Comparison of ENCODE assay signal across 9 mouse cellular contexts in the genomic region with DNA sequence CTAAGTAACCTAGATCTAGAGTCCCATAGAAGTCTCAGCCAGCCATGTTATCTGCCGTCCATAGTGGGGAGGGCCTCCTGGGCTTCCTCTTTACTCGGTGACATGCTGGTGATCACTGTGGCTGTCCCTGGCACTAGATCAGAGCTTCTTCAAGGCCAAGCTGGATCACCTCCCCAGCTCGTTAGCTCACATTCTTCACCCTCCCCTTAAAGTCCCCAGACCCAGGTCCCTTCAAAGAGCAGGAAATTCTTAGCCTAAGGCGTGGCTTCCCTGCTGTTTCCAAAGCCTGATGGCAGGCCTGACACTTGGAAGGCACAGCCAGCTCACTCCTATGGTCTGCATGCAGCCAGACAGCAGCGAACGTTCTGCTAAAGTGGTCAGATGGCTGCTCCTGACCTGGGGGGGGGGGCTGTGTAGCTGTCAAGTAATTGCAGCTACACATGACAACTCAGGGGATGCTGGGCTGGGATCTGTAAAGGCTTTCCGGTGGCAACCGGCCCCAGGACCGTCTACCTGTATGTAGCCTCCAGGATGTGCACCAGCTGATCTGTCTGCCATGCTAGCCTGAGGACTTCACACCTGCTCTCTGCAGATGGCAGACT.
DNase-seq lines count a peak whose midpoint lies in the region; ATAC-seq and TF ChIP-seq lines count a peak whose summit lies in the region.
"Had no signal": no experiment of that assay in that cellular context is flagged by ENCODE, and none has a peak within 500 bp of the region (broad histone marks: within the 10 kb centered on the region; RNA-seq: fewer than 3 reads in every experiment).

No protein-coding gene starts in this region.

- no peaks in the 10 kb centered on the region for H3K36me3 ChIP-seq in hindbrain, embryonic 10.5 days
- no peaks in the 10 kb centered on the region for H3K36me3 ChIP-seq in hindbrain, embryonic 14.5 days (replicated peaks; ENCODE audit: control insufficient read depth, insufficient read depth)
- H3K36me3 ChIP-seq in midbrain, postnatal 0 days (ENCODE audit: insufficient read depth, low read length) = no peaks in the 10 kb centered on the region

- H3K9me3 ChIP-seq in hindbrain, embryonic 10.5 days = no peaks in the 10 kb centered on the region
- no peaks in the 10 kb centered on the region for H3K9me3 ChIP-seq in hindbrain, embryonic 14.5 days (ENCODE audit: control insufficient read depth, low read length)
- no peaks in the 10 kb centered on the region for H3K9me3 ChIP-seq in midbrain, postnatal 0 days (ENCODE audit: low read length)

- H3K4me1 ChIP-seq in hindbrain, embryonic 10.5 days (replicated peaks) = peaks cover 28% of the 10 kb centered on the region
- no peaks in the 10 kb centered on the region for H3K4me1 ChIP-seq in hindbrain, embryonic 14.5 days (replicated peaks; ENCODE audit: control insufficient read depth, insufficient read depth, low read length)
- no peaks in the 10 kb centered on the region for H3K4me1 ChIP-seq in midbrain, postnatal 0 days (ENCODE audit: insufficient read depth, low read length)

- no peak for TF ChIP-seq CTCF in midbrain, postnatal 0 days (IDR thresholded peaks at IDR 0.05)

- no peak overlapping the region for H3K9ac ChIP-seq in hindbrain, embryonic 14.5 days
- H3K9ac ChIP-seq in midbrain, postnatal 0 days (replicated peaks; ENCODE audit: low read length, poor library complexity, severe bottlenecking) = no peak overlapping the region

- no peaks in the 10 kb centered on the region for H3K27me3 ChIP-seq in hindbrain, embryonic 10.5 days (ENCODE audit: insufficient read depth, poor library complexity, severe bottlenecking)
- no peaks in the 10 kb centered on the region for H3K27me3 ChIP-seq in hindbrain, embryonic 14.5 days (ENCODE audit: control insufficient read depth, insufficient read depth, low read length)
- H3K27me3 ChIP-seq in midbrain, postnatal 0 days (ENCODE audit: insufficient read depth, low read length) = no peaks in the 10 kb centered on the region

- ATAC-seq in hindbrain, embryonic 14.5 days (ENCODE audit: low FRiP score) = no peak
- ATAC-seq in midbrain, postnatal 0 days (ENCODE audit: low FRiP score) = no peak
- ATAC-seq: intestine, postnatal 0 days had no signal

- peak overlapping the region; percentile 54 for H3K27ac ChIP-seq in hindbrain, embryonic 10.5 days
- no peak overlapping the region for H3K27ac ChIP-seq in hindbrain, embryonic 14.5 days
- H3K27ac ChIP-seq in midbrain, postnatal 0 days (ENCODE audit: low read depth, low read length) = no peak overlapping the region

- DNase-seq in hindbrain, embryonic 10.5 days (ENCODE audit: low spot score) = no peak
- no peak for DNase-seq in hindbrain, embryonic 14.5 days (ENCODE audit: low spot score)
- peak; percentile 24 for DNase-seq in retina, postnatal 1 day
- DNase-seq in retina, embryonic 14.5 days (ENCODE audit: low spot score) = no peak
- DNase-seq in forelimb bud, embryonic 11.5 days (ENCODE audit: low read depth, low spot score) = peak; percentile 48
- DNase-seq in midbrain, postnatal 0 days (ENCODE audit: low spot score) = peak; percentile 16
- no peak for DNase-seq in frontal cortex, adult 2 months (ENCODE audit: extremely low spot score in 1 of 2, low spot score in 1 of 2)

- 41% methylated on average over 9 of the region's 9 CpGs for WGBS in hindbrain, embryonic 10.5 days
- WGBS in hindbrain, embryonic 14.5 days = 40% methylated on average over 9 of the region's 9 CpGs
- 48% methylated on average over 9 of the region's 9 CpGs for WGBS in midbrain, postnatal 0 days

- H3K4me3 ChIP-seq in hindbrain, embryonic 10.5 days = no peak overlapping the region
- H3K4me3 ChIP-seq in hindbrain, embryonic 14.5 days (replicated peaks; ENCODE audit: low read length) = no peak overlapping the region
- H3K4me3 ChIP-seq in midbrain, postnatal 0 days (ENCODE audit: low read depth, low read length) = no peak overlapping the region

- no peak overlapping the region for H3K4me2 ChIP-seq in hindbrain, embryonic 14.5 days (replicated peaks)
- no peak overlapping the region for H3K4me2 ChIP-seq in midbrain, postnatal 0 days (ENCODE audit: low read depth, low read length, poor library complexity, severe bottlenecking)
- H3K4me2 ChIP-seq: liver, embryonic 11.5 days had no signal

Comparison
In these comparisons a context has a peak if more than half of its experiments do, and no peak if none do; other contexts are left out.
1. DNase-seq: peak in retina, postnatal 1 day (single experiment), forelimb bud, embryonic 11.5 days (single experiment) and midbrain, postnatal 0 days (single experiment); none in hindbrain, embryonic 10.5 days (single experiment), hindbrain, embryonic 14.5 days (single experiment), retina, embryonic 14.5 days (single experiment) and frontal cortex, adult 2 months (0 of 2).